Mouse (Mus musculus) CD4-positive helper T cell, adult 2 months (primary cell): ENCODE data around the gene Vpreb3.

Source experiments
- DNase-seq: peaks from one replicate; pipeline ENCODE4 v3.0.0-alpha.2; 2012; ENCODE audit warnings: low read depth, missing footprints, low spot score

Vpreb3 gene

DNA sequence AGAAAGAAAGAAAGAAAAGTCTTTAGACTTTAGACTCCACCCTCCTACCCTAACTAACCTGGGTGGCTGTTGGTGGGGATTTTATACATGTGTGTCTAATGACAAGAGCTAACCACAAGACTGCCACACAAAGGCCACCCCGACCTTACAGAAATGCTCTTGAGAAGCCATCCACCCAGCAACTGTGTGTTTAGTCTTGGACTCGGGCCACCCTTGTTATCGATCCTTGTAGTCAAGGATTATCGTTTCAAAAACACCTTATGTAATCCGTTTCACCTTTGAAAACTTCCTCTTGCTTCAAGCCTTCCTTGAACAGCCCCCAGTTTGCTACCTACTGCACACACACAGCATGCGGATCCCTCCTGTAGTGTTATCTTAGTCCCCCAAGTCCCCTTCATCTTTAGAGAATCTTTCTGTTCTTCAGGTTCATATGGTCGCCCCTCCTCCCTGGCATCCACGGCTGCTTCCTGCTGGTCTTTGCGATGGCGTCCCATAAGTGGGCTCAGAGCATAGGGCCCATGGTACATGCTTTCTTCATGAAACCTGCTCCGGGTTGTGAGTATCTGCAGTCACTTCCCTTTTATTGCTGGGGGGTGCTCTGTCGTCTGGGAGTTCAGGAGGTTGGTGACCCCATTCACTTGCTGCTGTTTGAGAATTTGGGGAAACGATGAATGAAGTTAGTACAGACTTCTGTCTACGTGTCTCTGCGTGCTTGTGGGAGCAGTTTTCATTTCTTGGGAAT is at the start of gene Vpreb3:
Gene Vpreb3 (plus strand): TSS at position 322 of the 742 bp plus-strand sequence.
- no peak for DNase-seq

- peak; percentile 99 for DNase-seq
Observed at GRCm38 (mm10) chr10:75893089-75893750, 49.6 kb upstream of the Vpreb3 start, which contains the start of gene Derl3. Derl3 (plus strand) TSS chr10:75893413.

GRCm38 (mm10) chr10:75894601-75895000 is 48.3 kb upstream of the Vpreb3 start:
- no peak for DNase-seq

- peak; percentile 25 for DNase-seq
Observed at GRCm38 (mm10) chr10:75895730-75896129, 47.1 kb upstream of the Vpreb3 start.

GRCm38 (mm10) chr10:75896208-75896607 is 46.6 kb upstream of the Vpreb3 start:
- DNase-seq, result no peak

- peak; percentile 47 for DNase-seq
Observed at GRCm38 (mm10) chr10:75897373-75897772, 45.5 kb upstream of the Vpreb3 start.

DNA sequence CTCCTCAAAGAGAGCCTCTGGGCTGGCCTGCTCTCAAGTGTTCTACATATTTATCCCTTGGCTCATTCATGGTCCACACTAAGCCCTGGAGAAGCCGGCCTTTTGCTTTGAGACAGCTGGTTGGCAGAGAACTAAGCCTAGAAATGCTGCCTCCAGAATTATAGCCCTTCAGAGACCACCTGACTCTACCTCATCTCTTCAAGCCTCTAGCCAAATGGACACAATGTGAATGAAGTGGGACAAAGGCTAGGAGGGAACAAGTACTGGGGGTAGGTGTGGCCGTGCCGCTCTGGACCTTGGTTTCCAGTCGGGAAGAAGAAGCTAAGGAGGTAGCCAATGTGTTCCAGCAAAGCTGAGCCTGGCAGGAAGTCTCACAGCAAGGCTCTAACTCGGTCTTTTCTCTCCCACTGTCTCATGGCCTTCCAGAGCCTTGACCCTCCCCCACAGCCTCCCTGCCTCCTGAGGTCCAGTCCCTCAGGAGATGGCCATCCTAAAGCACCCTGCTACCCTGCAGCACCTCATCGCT is 44.8 kb upstream of the Vpreb3 start:
- no peak for DNase-seq

DNA sequence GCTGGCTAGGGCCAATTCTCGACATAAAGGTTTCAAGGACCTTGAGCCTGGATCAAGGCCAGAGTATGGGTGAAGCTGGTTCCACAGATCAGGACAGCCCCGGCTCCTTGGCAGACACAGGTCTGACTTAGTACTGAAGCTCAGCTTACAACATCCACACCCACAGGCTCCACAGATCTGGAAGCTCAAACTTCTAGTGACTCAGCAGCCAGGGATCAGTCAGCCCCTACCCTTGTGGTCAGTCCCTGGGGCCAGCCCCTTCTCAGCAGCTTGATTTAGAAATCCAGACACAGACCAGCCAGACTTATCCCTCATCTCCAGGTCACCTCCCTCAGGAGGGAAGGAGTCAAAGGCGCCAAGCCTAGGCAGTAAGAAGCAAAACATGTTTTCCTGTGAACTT is 44.0 kb upstream of the Vpreb3 start:
- DNase-seq, result no peak

DNA sequence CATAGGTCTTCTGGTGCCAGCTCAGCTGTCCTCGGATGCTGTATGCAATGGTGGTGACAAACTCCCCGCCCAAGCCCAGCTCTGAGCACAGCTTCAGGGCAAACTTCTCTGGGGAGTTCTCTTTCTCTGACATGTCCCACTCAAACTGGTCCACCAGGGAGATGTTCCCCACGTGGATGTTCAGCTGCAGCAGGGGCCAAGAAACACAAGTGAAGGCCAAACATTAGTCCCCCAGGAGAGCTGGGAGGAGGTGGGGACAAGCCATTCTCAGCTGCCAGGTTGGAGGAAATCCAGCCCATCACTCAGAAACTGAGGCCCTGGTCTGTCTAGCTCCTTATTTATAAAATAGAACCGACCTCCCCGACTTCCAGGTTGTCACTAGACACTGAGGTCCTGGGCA is 38.5 kb upstream of the Vpreb3 start:
- no peak for DNase-seq

DNA sequence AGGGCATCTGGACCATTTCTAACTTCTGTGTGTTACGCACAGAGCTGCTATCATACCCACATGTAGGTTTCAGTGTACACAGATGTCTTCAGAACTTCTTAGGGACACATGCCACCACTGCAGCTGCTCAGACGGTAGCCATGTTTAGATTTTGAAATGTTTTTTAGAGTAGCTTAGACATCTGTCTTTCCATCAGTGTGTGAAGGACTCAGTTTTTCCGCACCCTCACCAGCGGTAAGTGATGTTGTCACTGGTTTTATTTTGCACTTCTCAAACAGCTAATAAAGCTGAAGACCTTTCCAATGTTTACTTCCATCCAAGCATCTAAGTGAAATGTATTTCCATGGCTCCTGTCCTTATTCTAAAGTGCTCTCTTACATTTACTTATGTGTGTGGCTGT is 36.0 kb upstream of the Vpreb3 start:
- no peak for DNase-seq

- no peak for DNase-seq
Observed at GRCm38 (mm10) chr10:75910698-75911097, 32.2 kb upstream of the Vpreb3 start.

DNA sequence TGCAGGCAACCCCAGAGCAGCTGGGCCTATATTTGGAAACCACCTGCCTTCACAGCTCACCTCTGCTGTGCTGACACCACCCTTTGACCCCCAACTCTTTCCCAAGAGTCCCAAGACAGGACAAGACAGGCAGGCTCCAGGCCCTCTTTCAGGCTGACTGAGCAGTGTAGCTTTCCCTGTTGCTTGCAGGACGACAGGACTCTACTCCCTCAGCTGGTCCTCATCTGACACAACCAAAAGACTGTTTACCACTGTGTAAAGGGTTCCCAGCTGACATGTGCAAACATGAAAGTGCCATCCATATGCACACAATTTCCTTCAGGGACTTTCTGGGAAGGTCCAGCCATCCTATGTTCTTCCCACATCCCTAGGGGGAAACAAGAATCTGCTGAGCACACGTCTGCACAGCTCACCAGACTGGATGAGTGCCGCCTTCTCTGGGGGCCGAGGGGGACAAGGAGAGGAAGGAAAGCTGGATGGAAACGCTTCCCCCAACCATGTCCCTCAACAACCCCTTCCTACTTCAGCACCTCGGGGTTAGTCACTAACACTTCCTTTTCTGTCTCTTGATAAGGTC is 29.8 kb upstream of the Vpreb3 start:
- no peak for DNase-seq

- DNase-seq, result no peak
Observed at GRCm38 (mm10) chr10:75915557-75915956, 27.3 kb upstream of the Vpreb3 start.

DNA sequence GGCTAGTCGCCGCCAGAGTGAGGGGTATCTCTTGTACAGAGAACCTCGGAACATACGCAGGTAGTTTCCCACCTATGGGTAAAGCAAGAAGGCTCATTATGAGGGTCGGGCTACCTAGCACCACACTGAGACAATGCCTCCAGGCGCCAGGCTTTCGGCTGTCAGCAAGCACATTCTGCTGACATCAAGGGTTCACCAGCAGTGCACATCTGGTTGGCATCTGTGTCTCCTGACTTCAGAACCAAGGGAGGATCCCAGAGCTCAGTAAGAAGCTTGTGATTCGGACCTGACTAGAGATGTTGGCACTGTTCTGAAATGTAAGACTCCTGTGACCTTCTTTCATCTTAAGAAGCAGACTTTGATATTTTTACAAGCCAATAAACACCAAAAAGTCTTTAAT is 26.0 kb upstream of the Vpreb3 start:
- no peak for DNase-seq

DNA sequence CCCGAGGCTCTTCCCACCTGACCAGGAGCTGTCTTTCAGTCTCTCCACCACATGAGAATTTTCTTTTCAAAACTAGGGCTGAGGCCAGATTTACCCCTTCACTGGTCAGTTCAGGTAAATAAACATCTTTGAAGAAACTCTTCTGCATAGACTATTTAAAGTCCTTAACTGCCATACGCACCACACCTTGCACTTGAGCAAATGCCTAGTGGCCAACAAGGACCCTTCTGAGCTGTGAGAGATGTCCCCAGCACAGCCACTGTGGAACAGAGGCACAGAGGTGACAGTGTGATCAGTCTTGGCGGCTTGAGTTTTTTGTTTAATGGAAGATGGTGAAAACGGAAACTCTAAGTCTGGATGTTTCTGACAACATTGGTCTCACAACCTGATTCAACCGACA is 23.8 kb upstream of the Vpreb3 start:
- no peak for DNase-seq

DNA sequence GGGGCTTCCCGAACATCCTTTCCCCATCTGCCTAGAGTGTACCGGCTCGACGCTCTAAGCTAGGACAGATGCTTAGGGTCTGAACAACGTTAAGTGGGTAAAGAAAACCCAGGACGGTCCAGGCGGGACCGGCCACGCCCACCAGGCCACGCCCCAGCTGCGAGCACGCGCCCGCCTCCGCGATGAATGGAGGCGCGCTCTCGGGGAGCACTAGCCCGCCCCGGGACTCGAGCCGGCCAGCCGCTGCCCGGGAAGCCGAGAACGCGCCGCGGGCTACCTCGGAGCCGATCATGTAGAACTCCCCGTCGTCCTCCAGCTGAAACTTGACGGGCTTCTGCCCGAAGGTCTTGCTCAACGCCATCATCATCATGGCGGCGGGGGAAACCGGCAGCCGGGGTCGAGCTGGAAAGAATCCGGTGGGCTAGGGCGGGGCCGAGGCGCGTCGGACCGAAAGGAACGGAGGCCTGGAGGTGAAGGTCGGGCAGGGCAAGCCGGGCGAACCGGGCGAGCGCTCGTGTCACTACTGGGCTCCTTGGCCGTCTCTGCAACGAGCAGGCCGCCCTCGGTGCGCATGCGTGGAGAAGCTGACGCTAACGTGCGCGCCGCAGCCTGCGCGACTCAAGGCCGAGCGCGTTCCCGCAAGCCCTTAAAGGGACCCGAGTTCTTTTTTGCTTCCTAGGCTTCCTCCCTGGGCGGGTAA is 21.7 kb upstream of the Vpreb3 start, which contains the start of gene Smarcb1:
Gene Smarcb1 (minus strand): TSS at position 592 of the 700 bp plus-strand sequence.
- DNase-seq, result peak; percentile 95

- no peak for DNase-seq
Observed at GRCm38 (mm10) chr10:75921726-75922560, 20.9 kb upstream of the Vpreb3 start.

- DNase-seq, result no peak
Observed at GRCm38 (mm10) chr10:75924324-75924723, 18.5 kb upstream of the Vpreb3 start.

- DNase-seq, result no peak
Observed at GRCm38 (mm10) chr10:75926396-75926795, 16.5 kb upstream of the Vpreb3 start.

GRCm38 (mm10) chr10:75930304-75930703 is 12.6 kb upstream of the Vpreb3 start:
- DNase-seq, result no peak

- DNase-seq, result no peak
Observed at GRCm38 (mm10) chr10:75931311-75931710, 11.5 kb upstream of the Vpreb3 start.
